Mouse (Mus musculus) forebrain, embryonic 10.5 days (tissue): Measurements from ENCODE around the gene Speg. TPM values are rescaled to one million over a fixed set of nuclear protein-coding genes. Genes with fewer than 3 reads are reported as not detected.
A peak's percentile ranks its signal among the peaks of the same experiment; 100 is the strongest.

Experiments used
- DNase-seq: peaks from one replicate; pipeline ENCODE4 v3.0.0-alpha.2; 2017; ENCODE audit warnings: low spot score; ENCODE audit errors: extremely low spot score
- H3K27ac ChIP-seq: fragments of 300-500 bp; sonication (generic); 2 replicates; pipeline ENCODE4 v1.5.1; 2016; ENCODE audit warnings: mild to moderate bottlenecking
- H3K27me3 ChIP-seq: fragments of 300-500 bp; sonication (generic); 2 replicates; pipeline ENCODE4 v1.6.1; 2016; ENCODE audit warnings: mild to moderate bottlenecking; ENCODE audit not compliant: poor library complexity, severe bottlenecking
- H3K36me3 ChIP-seq: fragments of 300-500 bp; sonication (generic); replicated peaks from 2 replicates; pipeline ENCODE4 v1.6.1; 2016; ENCODE audit warnings: mild to moderate bottlenecking, moderate library complexity
- H3K4me1 ChIP-seq: fragments of 300-500 bp; sonication (generic); 2 replicates; pipeline ENCODE4 v1.6.1; 2016
- H3K4me3 ChIP-seq: fragments of 300-500 bp; sonication (generic); 2 replicates; pipeline ENCODE4 v1.5.1; 2016; ENCODE audit warnings: mild to moderate bottlenecking, moderate library complexity
- H3K9me3 ChIP-seq: fragments of 300-500 bp; sonication (generic); 2 replicates; pipeline ENCODE4 v1.6.1; 2016; ENCODE audit warnings: mild to moderate bottlenecking, moderate library complexity
- WGBS: fragments of 180-500 bp; shearing (Covaris S2); methylation state at CpG from one replicate; pipeline ENCODE4 v1.1.7; 2016; 5-methylcytosine and 5-hydroxymethylcytosine counted together
- polyA plus RNA-seq: library from polyadenylated mRNA; unstranded; fragments of >200 nt; fragmentation: Nextera tagmentation; extraction: Ambion mirVana; gene quantifications from 2 replicates; pipeline ENCODE4 v1.2.1, GENCODE M21; 2016

The Speg gene
- polyA plus RNA-seq, 1 experiment from 2014 or later: 23.2 TPM

DNA sequence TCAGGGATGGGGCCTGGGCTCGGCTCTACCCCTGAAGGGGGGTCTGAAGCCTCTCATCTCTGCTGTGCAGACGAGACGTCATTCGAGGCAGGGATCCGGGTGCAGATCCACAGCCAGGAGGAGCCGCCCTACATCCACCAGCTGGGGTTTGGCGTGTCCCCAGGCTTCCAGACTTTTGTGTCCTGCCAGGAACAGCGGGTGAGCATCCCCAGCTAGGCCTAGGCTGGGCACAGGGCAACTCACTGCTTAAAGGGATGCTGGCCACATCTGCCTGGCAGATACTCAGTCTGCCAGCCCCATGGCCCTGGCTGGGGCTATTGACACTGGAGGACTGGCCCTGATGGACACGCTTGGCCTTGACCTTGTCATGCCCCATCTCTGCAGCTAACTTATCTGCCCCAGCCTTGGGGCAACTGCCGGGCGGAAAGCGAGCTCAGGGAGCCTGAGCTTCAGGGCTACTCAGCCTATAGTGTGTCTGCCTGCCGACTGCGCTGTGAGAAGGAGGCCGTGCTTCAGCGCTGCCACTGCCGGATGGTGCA, 94.3 kb downstream of the Speg start:
- H3K27ac ChIP-seq: no peak overlapping the region
- H3K4me3 ChIP-seq: no peak overlapping the region
- H3K27me3 ChIP-seq: peaks cover 78% of the 10 kb centered on the region
- peaks cover 27% of the 10 kb centered on the region for H3K4me1 ChIP-seq
- no peak for DNase-seq
- peaks cover 24% of the 10 kb centered on the region for H3K36me3 ChIP-seq
- 80% methylated on average over 17 of the region's 17 CpGs for WGBS
- H3K9me3 ChIP-seq: no peaks in the 10 kb centered on the region

- H3K27me3 ChIP-seq: peaks cover 69% of the 10 kb centered on the region
- no peak for DNase-seq
- no peak overlapping the region for H3K4me3 ChIP-seq
- H3K4me1 ChIP-seq: peaks cover 35% of the 10 kb centered on the region
- 93% methylated on average over 11 of the region's 11 CpGs for WGBS
- no peak overlapping the region for H3K27ac ChIP-seq
- H3K36me3 ChIP-seq: peaks cover 51% of the 10 kb centered on the region
- no peaks in the 10 kb centered on the region for H3K9me3 ChIP-seq
Observed at GRCm38 (mm10) chr1:75476441-75476840, 101.3 kb downstream of the Speg start.

GRCm38 (mm10) chr1:75477264-75477965, 102.3 kb downstream of the Speg start:
- H3K36me3 ChIP-seq: peaks cover 47% of the 10 kb centered on the region
- peaks cover 78% of the 10 kb centered on the region for H3K27me3 ChIP-seq

GRCm38 (mm10) chr1:75477966-75478290, 102.8 kb downstream of the Speg start:
- peaks cover 40% of the 10 kb centered on the region for H3K4me1 ChIP-seq
- peaks cover 42% of the 10 kb centered on the region for H3K36me3 ChIP-seq
- peaks cover 78% of the 10 kb centered on the region for H3K27me3 ChIP-seq
- H3K9me3 ChIP-seq: no peaks in the 10 kb centered on the region
- peak overlapping the region; percentile 89 for H3K4me3 ChIP-seq
- DNase-seq: no peak
- 59% methylated on average over 3 of the region's 3 CpGs for WGBS
- no peak overlapping the region for H3K27ac ChIP-seq

More at GRCm38 (mm10) chr1:75477264-75477965, 102.3 kb downstream of the Speg start:
- H3K4me3 ChIP-seq: peak overlapping the region; percentile 89
- peaks cover 35% of the 10 kb centered on the region for H3K4me1 ChIP-seq
- no peak overlapping the region for H3K27ac ChIP-seq
- peak; percentile 89 for DNase-seq
- H3K9me3 ChIP-seq: no peaks in the 10 kb centered on the region
- WGBS: 12% methylated on average over 35 of the region's 35 CpGs

- Histone ChIP-seq H3K36me3 (peaks cover 36% of the 10 kb centered on the region), H3K9me3 (no peaks in the 10 kb centered on the region), H3K27me3 (peaks cover 78% of the 10 kb centered on the region), H3K4me3 (peak overlapping the region; percentile 89), H3K4me1 (peaks cover 40% of the 10 kb centered on the region), H3K27ac (peak overlapping the region; percentile 90)
- under 1% methylated on average over 24 of the region's 25 CpGs for WGBS
- peak; percentile 55 for DNase-seq
Observed at GRCm38 (mm10) chr1:75478497-75478896, 103.4 kb downstream of the Speg start.

DNA sequence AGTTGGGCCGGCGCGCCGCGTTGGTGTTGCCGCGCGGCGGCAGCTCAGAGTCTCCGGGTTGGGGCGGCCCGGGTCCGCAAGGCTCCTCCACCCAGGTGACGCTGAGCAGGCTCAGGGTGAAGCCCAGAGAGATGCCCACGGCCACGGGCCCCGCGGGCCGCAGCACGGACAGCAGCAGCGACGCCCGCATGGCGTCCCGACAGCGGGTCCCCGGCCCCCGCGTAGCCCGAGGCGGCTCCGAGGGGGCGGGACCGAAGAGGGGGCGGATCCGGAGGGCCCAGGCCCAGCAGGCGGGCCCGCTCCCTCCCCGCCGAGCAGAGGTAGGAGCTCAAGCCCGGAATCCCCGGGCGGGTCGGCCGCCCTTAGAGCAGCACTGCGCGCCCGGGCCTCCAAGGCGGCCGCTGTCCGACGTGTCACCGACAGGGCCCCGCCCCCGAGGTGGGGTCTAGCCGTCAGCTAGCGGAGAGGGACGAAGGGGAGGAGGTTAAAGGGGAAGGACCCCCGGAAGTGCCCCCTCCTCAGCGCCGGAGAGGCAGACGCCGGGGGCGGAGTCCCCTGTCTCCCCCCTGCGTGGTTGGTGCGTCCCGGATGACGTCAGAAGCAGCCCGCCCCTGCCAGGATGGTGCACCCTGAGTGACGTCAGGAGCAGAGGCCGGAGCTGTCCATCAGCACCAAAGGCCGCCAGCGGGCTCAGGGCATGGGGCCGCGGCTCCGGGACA, 104.0 kb downstream of the Speg start, which contains the start of the genes Chpf and Tmem198:
Chpf (minus strand) TSS at position 392 of the 719 bp plus-strand sequence.
Tmem198 (plus strand) TSS at position 617 of the 719 bp plus-strand sequence.
- H3K27me3 ChIP-seq: peaks cover 78% of the 10 kb centered on the region

DNA sequence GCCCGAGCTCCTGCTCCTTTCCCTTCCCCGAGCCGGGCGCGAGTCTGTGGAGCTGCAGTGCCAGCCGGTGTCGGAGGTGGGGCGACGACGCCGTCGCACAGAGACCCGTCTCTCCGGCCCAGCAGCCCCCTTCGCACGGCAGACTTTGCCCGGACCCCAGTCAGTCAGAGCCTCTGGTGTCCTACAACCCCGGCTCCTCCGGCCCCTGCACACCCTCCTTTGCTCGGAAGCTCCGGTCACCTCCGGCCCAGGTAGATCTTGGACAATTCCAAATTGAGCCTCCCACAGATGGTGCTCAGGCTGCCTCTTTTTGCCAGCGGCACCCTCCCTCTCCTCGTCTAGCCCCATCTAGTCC, 104.5 kb downstream of the Speg start:
- Histone ChIP-seq H3K4me1 (peaks cover 40% of the 10 kb centered on the region), H3K36me3 (peaks cover 25% of the 10 kb centered on the region), H3K27ac (peak overlapping the region; percentile 90), H3K9me3 (no peaks in the 10 kb centered on the region), H3K4me3 (peak overlapping the region; percentile 89), H3K27me3 (peaks cover 81% of the 10 kb centered on the region)
- WGBS: 2% methylated on average over 23 of the region's 24 CpGs
- DNase-seq: no peak

More for the DNA sequence above, 104.0 kb downstream of the Speg start, which contains the start of the genes Chpf and Tmem198:
- Histone ChIP-seq H3K27ac (peak within 1 kb of the TSS; percentile 90), H3K4me3 (peak within 1 kb of the TSS; percentile 89), H3K9me3 (no peaks in the 10 kb centered on the region), H3K4me1 (peaks cover 40% of the 10 kb centered on the region), H3K36me3 (peaks cover 30% of the 10 kb centered on the region)
- DNase-seq: peak; percentile 100
- WGBS: under 1% methylated on average over 76 of the region's 76 CpGs

DNA sequence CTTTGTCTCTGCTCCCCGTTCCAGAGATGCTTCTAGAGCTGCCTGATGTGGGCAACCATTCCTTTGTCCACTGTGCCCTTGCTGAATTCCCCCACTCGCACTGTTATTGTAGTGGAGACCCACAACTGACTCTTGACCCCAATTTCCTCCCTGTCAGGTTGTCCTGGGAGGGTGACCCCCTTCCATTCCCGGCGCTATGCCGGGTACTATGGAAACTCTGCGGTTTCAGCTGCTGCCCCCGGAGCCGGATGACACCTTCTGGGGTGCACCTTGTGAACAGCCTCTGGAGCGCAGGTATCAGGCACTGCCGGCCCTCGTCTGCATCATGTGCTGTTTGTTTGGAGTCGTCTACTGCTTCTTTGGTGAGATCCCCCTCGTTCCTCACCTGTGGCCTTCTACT, 104.9 kb downstream of the Speg start:
- DNase-seq: no peak
- Histone ChIP-seq H3K27me3 (peaks cover 81% of the 10 kb centered on the region), H3K4me3 (peak overlapping the region; percentile 89), H3K4me1 (peaks cover 40% of the 10 kb centered on the region), H3K27ac (peak overlapping the region; percentile 90), H3K9me3 (no peaks in the 10 kb centered on the region), H3K36me3 (peaks cover 25% of the 10 kb centered on the region)
- 21% methylated on average over 13 of the region's 13 CpGs for WGBS

GRCm38 (mm10) chr1:75480735-75481134, 105.6 kb downstream of the Speg start:
- Histone ChIP-seq H3K4me1 (peaks cover 40% of the 10 kb centered on the region), H3K4me3 (no peak overlapping the region)
- 88% methylated on average over 7 of the region's 7 CpGs for WGBS

More at GRCm38 (mm10) chr1:75480735-75481134, 105.6 kb downstream of the Speg start:
- no peak for DNase-seq
- Histone ChIP-seq H3K36me3 (peaks cover 19% of the 10 kb centered on the region), H3K27ac (no peak overlapping the region), H3K9me3 (no peaks in the 10 kb centered on the region), H3K27me3 (peaks cover 81% of the 10 kb centered on the region)

Other genes starting within 250 kb of the Speg start
- gene Slc23a3, start 241.4 kb upstream of the Speg start, polyA plus RNA-seq: not detected in 2 replicates
- gene Cnppd1, start 232.6 kb upstream of the Speg start, polyA plus RNA-seq: 41.0 and 43.6 TPM in 2 replicates
- 42.0 and 42.7 TPM in 2 replicates for gene Retreg2, start 232.5 kb upstream of the Speg start, polyA plus RNA-seq
- 26.8 and 29.0 TPM in 2 replicates for gene Zfand2b, start 206.7 kb upstream of the Speg start, polyA plus RNA-seq
- gene Abcb6, start 194.9 kb upstream of the Speg start, polyA plus RNA-seq: 41.9 and 45.4 TPM in 2 replicates
- gene Ankzf1, start 183.1 kb upstream of the Speg start, polyA plus RNA-seq: 20.9 and 24.1 TPM in 2 replicates
- gene Atg9a, start 183.1 kb upstream of the Speg start, polyA plus RNA-seq: 17.4 and 19.2 TPM in 2 replicates
- 14.4 and 15.3 TPM in 2 replicates for gene Glb1l, start 164.5 kb upstream of the Speg start, polyA plus RNA-seq
- gene Stk16, start 164.5 kb upstream of the Speg start, polyA plus RNA-seq: 151 and 153 TPM in 2 replicates
- 11.0 and 13.7 TPM in 2 replicates for gene Tuba4a, start 155.4 kb upstream of the Speg start, polyA plus RNA-seq
- not detected in 2 replicates for gene A630095N17Rik, start 143.2 kb upstream of the Speg start, polyA plus RNA-seq
- 28.0 and 28.6 TPM in 2 replicates for gene Dnajb2, start 138.9 kb upstream of the Speg start, polyA plus RNA-seq
- 1.5 and 1.6 TPM in 2 replicates for gene Ptprn, start 110.8 kb upstream of the Speg start, polyA plus RNA-seq
- 2.6 and 3.4 TPM in 2 replicates for gene Resp18, start 96.9 kb upstream of the Speg start, polyA plus RNA-seq
- gene Dnpep, start 57.3 kb upstream of the Speg start, polyA plus RNA-seq: 124 and 126 TPM in 2 replicates
- gene Des, start 15.0 kb upstream of the Speg start, polyA plus RNA-seq: 2.6 and 4.3 TPM in 2 replicates
- gene Gmppa, start 60.6 kb downstream of the Speg start, polyA plus RNA-seq: 55.9 and 60.1 TPM in 2 replicates
- 3.1 and 3.4 TPM in 2 replicates for gene Asic4, start 75.1 kb downstream of the Speg start, polyA plus RNA-seq
- gene Chpf, start 104.0 kb downstream of the Speg start, polyA plus RNA-seq: 20.1 and 20.5 TPM in 2 replicates
- 4.5 and 6.1 TPM in 2 replicates for gene Tmem198, start 104.2 kb downstream of the Speg start, polyA plus RNA-seq
- 34.5 and 35.8 TPM in 2 replicates for gene Obsl1, start 131.2 kb downstream of the Speg start, polyA plus RNA-seq
- gene Inha, start 131.8 kb downstream of the Speg start, polyA plus RNA-seq: 2.7 and 2.9 TPM in 2 replicates
- 33.2 and 33.5 TPM in 2 replicates for gene Stk11ip, start 146.2 kb downstream of the Speg start, polyA plus RNA-seq
- 13.6 and 15.0 TPM in 2 replicates for gene Slc4a3, start 171.0 kb downstream of the Speg start, polyA plus RNA-seq